Mouse (Mus musculus) megakaryocyte, embryonic 14.5 days (primary cell): ENCODE data around the gene Endou. TPM values are rescaled to one million over a fixed set of nuclear protein-coding genes. Genes with fewer than 3 reads are reported as not detected.

Experiments used
- H3K27me3 ChIP-seq: replicated peaks from 2 replicates; pipeline ENCODE3; 2012; ENCODE audit warnings: inconsistent platforms
- H3K36me3 ChIP-seq: replicated peaks from 2 replicates; pipeline ENCODE3; 2012; ENCODE audit warnings: low read length, inconsistent platforms, mixed read lengths
- H3K4me1 ChIP-seq: 2 replicates; pipeline ENCODE4 v1.6.1; 2012; ENCODE audit warnings: inconsistent platforms
- H3K4me3 ChIP-seq: replicated peaks from 2 replicates; pipeline ENCODE3; 2012; ENCODE audit warnings: moderate library complexity, mild to moderate bottlenecking, inconsistent platforms
- H3K9me3 ChIP-seq: 2 replicates; pipeline ENCODE4 v1.6.1; 2012; ENCODE audit warnings: inconsistent platforms
- GATA1 ChIP-seq: IDR thresholded peaks from 3 replicates; pipeline ENCODE4 v1.6.1; 2012; ENCODE audit warnings: mixed read lengths, low read length, inconsistent platforms, borderline replicate concordance
- polyA plus RNA-seq: library from polyadenylated mRNA; stranded (reverse); fragments of >175 nt; gene quantifications from 2 replicates; pipeline ENCODE4 v1.2.3, GENCODE M21; 2012; ENCODE audit warnings: low replicate concordance; ENCODE audit not compliant: insufficient read depth

Endou gene
- polyA plus RNA-seq, 1 experiment, result 0.09 TPM

DNA sequence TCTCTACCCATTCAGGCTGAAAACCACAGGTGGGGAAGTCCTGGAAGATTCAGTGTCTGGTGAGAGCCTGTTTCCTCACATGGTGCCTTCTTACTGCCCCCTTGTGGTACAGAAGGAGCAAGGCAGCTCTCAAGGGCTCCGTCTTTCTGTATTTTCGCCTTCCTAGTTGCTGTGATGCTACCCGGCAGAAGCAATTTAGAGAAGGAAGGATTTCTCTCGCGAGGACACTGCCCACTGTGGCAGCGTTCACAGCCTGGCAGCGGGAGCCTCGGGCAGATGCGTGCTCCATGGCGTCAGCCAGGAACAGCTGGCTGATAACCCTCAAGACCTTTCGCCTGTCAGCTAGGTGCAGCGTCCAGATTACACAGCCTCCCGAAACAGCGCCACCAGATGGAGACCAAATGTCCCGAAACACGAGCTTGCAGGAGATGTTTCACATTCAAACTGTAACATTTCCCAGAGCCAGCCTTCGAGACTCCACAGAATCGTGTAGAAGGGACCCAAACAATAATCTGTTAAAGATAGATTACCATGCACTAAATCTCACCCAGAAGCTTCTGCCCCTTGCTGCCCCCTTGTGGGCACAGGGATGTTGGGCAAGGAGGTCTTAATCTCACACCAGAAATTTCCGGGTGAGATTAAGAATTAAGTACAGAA is 67.3 kb downstream of the Endou start:
- Histone ChIP-seq H3K36me3 (no peaks in the 10 kb centered on the region), H3K27me3 (peaks cover 10% of the 10 kb centered on the region), H3K4me1 (peaks cover 32% of the 10 kb centered on the region), H3K4me3 (peak overlapping the region; percentile 91), H3K9me3 (no peaks in the 10 kb centered on the region; the same call in 1 of the 2 replicates)
- TF ChIP-seq GATA1, result no peak

Other genes with a start within 250 kb of the Endou start
- 8.6 TPM in 1 of 2 replicates, not detected in the other for gene Rpap3, start 25.5 kb downstream of the Endou start, polyA plus RNA-seq
- gene Rapgef3, start 36.6 kb upstream of the Endou start, polyA plus RNA-seq, result 2.3 and 4.5 TPM in 2 replicates
- 58.7 and 61.4 TPM in 2 replicates for gene Slc48a1, start 47.2 kb upstream of the Endou start, polyA plus RNA-seq
- gene Hdac7, start 113.2 kb upstream of the Endou start, polyA plus RNA-seq, result 26.8 and 31.2 TPM in 2 replicates
- gene Vdr, start 179.3 kb upstream of the Endou start, polyA plus RNA-seq, result 0.20 and 2.6 TPM in 2 replicates
- gene Tmem106c, start 232.9 kb upstream of the Endou start, polyA plus RNA-seq, result 6.8 and 24.2 TPM in 2 replicates